Mouse (Mus musculus): Measurements from ENCODE around the gene Pfkfb4. TPM values are rescaled to one million over a fixed set of nuclear protein-coding genes. Genes with fewer than 3 reads are reported as not detected.

The Pfkfb4 gene
- polyA plus RNA-seq (2017; shearing (Covaris generic)): 8.2 TPM

GRCm38 (mm10) chr9:108991428-108992084 lies at the start of gene Pfkfb4:
TSS of gene Pfkfb4 (plus strand) at chr9:108991778.

GRCm38 (mm10) chr9:108953081-108953636 lies 38.4 kb upstream of the Pfkfb4 start, which contains the start of gene Col7a1:
TSS of gene Col7a1 (plus strand) at chr9:108953586.

GRCm38 (mm10) chr9:108985710-108986109 lies 5.9 kb upstream of the Pfkfb4 start, which contains the start of gene Ucn2:
TSS of gene Ucn2 (plus strand) at chr9:108986010.

GRCm38 (mm10) chr9:109038086-109038895 lies 46.7 kb downstream of the Pfkfb4 start, which contains the start of gene Shisa5:
TSS of gene Shisa5 (plus strand) at chr9:109038565.

GRCm38 (mm10) chr9:109059136-109059903 lies 67.7 kb downstream of the Pfkfb4 start, which contains the start of gene Trex1:
TSS of gene Trex1 (minus strand) at chr9:109059734.

GRCm38 (mm10) chr9:109073661-109074573 lies 82.3 kb downstream of the Pfkfb4 start, which contains the start of gene Atrip:
TSS of gene Atrip (minus strand) at chr9:109074124.

Other genes starting within 250 kb of the Pfkfb4 start
- 18.0 TPM for gene Ip6k2, start 208.0 kb upstream of the Pfkfb4 start, polyA plus RNA-seq (2017; shearing (Covaris generic))
- 3.8 TPM for gene Nckipsd, start 183.4 kb upstream of the Pfkfb4 start, polyA plus RNA-seq (2017; shearing (Covaris generic))
- 0.45 TPM for gene Celsr3, start 165.5 kb upstream of the Pfkfb4 start, polyA plus RNA-seq (2017; shearing (Covaris generic))
- gene Slc26a6, start 138.5 kb upstream of the Pfkfb4 start, polyA plus RNA-seq (2017; shearing (Covaris generic)): 19.0 TPM
- gene Tmem89, start 77.2 kb upstream of the Pfkfb4 start, polyA plus RNA-seq (2017; shearing (Covaris generic)): not detected
- gene Uqcrc1, start 55.1 kb upstream of the Pfkfb4 start, polyA plus RNA-seq (2017; shearing (Covaris generic)): 384 TPM
- gene Col7a1, start 38.2 kb upstream of the Pfkfb4 start, polyA plus RNA-seq (2017; shearing (Covaris generic)): 0.61 TPM
- gene Ucn2, start 5.8 kb upstream of the Pfkfb4 start, polyA plus RNA-seq (2017; shearing (Covaris generic)): not detected
- 5,230 TPM for gene Shisa5, start 46.8 kb downstream of the Pfkfb4 start, polyA plus RNA-seq (2017; shearing (Covaris generic))
- gene Trex1, start 68.0 kb downstream of the Pfkfb4 start, polyA plus RNA-seq (2017; shearing (Covaris generic)): 102 TPM
- 34.2 TPM for gene Atrip, start 82.3 kb downstream of the Pfkfb4 start, polyA plus RNA-seq (2017; shearing (Covaris generic))
- gene Ccdc51, start 90.7 kb downstream of the Pfkfb4 start, polyA plus RNA-seq (2017; shearing (Covaris generic)): 17.6 TPM
- gene Tma7, start 90.8 kb downstream of the Pfkfb4 start, polyA plus RNA-seq (2017; shearing (Covaris generic)): 662 TPM
- gene Plxnb1, start 103.6 kb downstream of the Pfkfb4 start, polyA plus RNA-seq (2017; shearing (Covaris generic)): 2.9 TPM
- not detected for gene Fbxw21, start 170.3 kb downstream of the Pfkfb4 start, polyA plus RNA-seq (2017; shearing (Covaris generic))
- not detected for gene Fbxw13, start 204.2 kb downstream of the Pfkfb4 start, polyA plus RNA-seq (2017; shearing (Covaris generic))
- gene Fbxw20, start 243.0 kb downstream of the Pfkfb4 start, polyA plus RNA-seq (2017; shearing (Covaris generic)): not detected